Mouse (Mus musculus): ENCODE data around the gene Ptpra.

Ptpra gene

DNA sequence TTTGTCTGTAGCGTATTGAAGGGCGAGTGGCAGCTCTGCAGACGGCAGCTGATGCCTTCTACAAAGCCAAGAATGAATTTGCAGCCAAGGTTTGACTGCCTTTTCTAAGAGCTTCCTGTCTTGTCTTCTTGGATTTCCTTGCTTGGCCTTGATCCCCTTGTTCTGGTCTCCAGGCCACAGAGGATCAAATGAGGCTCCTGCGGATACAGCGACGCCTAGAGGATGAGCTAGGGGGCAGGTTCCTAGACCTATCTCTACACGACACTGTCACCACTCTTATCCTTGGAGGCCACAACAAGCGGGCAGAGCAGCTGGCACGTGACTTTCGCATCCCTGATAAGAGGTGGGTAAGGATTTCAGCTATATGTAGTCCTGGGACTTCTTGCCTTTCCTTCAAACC is 7.9 kb upstream of the Ptpra start:
- no peak for DNase-seq (ENCODE audit: low spot score)

DNA sequence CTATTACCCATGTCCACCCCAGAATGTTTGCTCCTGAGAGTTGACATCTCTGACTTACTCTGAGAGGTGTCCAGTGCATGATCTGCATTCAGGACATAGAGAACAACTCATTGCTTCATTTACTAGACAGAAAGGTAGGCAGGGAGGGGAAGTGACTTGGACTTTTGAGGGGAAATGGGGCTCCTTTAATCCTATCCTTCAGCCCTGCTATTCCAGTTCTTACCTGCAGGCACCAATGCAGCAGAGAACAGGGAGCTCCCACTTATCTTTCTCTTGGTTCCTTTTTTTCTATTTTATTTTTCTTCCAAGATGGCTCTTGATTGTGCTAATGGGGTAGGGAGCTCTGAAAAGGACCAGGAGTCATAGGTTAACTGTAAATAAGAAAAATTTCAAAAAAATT is 1.6 kb upstream of the Ptpra start:
- no peak for DNase-seq (ENCODE audit: low spot score)

DNA sequence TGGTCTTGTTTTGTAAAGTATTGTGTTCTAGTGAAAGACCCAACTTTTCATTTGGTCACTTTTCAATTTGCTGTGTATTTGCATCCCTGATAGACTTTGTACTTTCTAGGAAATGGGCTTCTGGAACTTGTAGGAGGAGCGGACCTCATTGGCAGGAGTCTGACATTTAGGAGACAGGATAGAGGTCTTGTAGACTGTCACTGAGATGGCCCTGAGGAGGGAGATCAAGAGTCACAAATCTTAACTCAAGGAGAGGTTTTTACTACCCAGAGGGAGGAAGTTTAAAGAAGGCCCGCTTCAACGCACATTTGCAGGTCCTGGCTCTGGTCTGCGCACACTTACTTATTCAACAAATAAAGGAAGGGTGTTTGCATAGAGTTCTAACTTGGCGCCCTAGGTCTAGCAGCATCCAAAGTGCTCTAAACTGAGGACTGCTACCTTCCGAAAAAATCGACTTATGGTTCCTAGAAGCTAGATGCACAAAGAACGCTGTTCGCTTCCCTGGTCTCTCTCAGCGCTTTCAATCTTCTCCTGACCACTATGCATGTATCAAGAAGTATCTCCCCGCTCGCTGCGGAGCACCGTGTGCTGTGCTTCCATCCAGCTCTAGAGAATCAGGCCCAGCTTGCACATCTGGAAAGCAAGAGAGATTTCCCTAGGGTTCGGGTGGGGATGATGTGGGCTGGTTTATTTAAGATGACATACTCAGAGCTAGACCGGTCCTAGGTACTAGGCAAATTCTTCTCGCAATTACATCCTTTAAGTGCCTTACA is 871 bp upstream of the Ptpra start:
- DNase-seq (ENCODE audit: low spot score), result no peak

DNA sequence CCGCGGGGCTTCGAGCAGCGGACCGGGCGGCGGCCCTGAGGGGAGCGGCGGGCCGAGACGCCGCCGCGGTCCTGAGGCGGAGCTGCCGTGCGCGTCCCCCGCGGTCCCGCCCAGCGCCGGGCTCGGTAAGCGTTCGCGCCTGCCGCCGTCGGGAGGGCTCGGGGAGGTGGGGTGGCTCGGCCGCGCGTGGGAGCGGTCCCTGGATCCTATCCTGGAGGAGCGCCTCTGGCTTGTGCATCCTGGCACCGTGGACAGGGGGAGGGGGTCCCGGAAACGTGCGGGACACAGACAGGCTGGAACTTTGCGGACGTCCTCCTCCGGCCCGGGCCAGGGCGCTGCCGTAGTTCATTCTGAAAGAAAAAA is 337 bp downstream of the Ptpra start:
- DNase-seq (ENCODE audit: low spot score), result no peak

DNA sequence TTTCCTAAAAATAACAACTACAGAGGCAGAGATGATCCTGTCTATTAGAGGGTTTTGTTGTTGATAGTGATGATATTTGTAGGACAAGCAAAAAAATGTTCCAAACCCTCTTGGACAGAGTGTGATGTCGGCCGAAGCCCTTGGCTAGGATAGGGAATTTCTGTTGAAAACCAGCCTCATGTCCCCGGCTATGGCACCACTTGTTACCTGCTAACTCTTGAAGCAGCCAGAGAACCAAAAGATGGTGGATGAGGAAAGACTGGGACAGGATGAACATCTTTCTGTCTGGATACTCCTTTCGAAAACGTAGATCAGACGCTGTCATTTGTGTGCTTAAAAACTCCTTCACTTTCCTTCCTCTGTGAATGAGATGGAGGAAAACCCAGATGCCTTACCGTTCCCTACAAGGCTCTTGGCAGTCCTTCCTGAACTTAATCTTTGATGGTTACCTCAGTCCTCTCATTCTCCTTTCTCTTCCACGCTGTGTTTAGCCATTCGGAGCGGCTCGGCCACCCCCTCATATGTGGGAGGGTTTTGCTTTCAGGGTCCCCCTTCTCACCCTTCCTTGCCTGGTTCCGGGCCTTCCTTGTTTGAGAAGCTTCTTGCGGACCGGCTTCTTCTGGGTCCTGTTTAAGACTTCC is 1.1 kb downstream of the Ptpra start:
- DNase-seq (ENCODE audit: low spot score), result no peak

DNA sequence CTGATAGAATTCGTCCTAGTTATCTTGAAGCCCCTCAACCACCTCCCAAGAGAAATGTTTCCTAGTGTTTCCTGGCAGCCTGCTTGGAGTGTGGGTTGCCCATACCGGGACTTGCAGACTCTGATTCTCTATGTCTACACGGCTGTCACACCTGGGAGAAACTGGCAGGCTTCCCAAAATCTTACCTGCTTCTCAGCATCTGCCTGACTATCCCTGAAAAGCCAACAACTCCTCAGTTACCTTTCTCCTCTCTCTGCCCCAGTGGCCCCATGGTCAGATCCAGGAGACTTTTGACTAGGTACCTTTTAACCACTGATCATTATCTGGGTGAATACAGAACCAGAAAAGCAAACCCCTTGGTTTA is 1.6 kb downstream of the Ptpra start:
- DNase-seq (ENCODE audit: low spot score), result no peak

DNA sequence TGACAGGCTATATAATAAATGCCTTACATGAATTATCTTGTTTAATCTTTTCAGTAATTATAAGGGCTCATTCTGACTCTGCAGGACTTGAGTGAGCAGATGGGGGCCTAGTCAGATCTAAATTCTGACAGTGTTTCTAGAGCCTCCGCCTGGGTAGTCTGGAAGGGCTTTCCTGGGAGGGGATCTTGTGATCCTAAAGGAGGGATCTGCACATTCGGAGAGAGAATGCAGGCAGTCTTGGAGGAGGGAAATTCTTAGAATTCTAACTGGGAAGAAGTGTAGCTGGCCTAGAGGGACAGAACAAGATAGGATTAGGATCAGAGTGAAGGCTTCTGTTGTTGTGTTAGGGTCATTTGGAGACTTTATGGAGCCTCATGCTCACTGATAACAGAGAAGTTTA is 2.2 kb downstream of the Ptpra start:
- no peak for DNase-seq (ENCODE audit: low spot score)

DNA sequence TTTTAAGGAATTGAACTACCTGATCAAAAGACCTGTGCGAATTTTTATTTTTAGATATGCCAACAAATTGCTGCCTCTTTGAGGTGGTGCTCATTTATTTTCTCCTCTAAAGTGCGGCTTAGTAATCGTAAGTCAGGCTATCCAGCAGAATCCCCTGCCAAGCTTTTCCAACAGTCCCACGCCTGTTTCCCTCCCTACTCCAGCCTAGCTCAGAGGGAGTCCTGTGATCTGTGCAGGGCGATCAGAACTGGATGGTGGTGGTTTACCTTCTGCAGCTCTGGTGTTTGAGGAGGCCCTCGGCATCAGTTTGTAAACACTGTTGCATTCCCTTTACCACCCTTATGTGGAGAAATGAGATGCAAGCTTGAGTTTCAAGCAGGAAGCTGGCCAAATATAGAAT is 3.3 kb downstream of the Ptpra start:
- no peak for DNase-seq (ENCODE audit: low spot score)

DNA sequence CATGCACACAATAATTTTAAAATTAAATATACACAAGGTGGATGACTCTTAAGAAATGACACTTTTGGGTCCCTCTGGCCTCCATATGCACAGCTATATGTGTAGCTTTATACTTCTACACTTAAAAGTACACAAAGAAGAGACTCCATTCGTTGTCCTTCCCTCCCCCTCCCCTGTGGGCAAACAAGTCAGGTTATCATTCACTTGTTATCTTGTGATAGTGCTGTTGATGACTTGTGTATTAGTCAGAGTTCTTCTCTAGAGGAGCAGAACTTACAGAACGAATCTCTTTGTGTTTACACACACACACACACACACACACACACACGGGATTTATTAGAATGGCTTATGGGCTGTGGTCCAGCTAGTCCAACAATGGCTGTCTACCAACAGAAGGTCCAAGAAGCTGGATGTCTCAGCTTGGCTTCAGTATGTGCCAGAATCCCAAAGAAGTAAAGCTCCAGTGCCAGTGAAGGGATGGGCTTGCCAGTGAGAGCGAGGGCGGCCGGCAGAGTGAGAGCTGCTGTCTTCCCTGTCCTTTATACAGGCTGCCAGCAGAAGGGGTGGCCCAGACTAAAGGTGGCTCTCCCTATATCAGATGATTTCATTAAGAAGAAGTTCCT is 4.8 kb downstream of the Ptpra start:
- no peak for DNase-seq (ENCODE audit: low spot score)

DNA sequence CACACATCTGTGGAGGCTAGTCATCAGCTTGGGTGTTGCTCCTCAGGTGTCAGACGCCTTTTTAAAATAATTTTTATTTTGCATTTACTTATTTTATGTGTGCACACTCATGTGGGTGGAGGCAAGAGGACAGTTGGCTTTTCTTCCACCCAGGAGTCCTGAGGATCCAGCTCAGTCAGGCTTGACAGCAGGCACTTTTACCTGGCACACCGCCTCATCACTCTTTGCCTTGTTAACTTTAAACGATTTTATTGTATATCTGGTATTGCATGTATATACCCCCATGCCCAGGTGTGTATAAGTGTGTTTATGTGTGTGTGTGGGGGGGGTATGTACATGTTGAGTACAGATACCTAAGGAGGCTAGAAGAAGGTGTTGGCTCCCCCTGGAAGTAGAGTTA is 7.8 kb downstream of the Ptpra start:
- DNase-seq (ENCODE audit: low spot score), result no peak

DNA sequence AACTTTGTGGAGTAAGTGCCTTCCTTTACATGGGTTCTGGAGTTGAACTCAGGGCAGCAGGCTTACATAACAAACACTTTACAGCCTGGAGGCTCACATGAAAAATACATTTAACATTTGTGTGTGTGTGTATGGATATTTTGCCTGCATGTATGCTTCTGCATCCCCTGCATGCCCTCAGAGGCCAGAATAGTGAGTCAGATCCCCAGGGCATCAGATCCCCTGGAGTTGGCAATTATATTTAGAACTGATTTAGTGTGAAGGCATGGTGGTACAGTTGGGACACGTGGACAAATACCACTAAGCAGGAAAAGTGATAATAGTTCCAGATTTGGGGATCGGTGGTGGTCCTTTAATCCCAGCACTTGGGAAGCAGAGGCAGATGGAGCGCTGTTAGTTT is 9.5 kb downstream of the Ptpra start:
- no peak for DNase-seq (ENCODE audit: low spot score)

DNA sequence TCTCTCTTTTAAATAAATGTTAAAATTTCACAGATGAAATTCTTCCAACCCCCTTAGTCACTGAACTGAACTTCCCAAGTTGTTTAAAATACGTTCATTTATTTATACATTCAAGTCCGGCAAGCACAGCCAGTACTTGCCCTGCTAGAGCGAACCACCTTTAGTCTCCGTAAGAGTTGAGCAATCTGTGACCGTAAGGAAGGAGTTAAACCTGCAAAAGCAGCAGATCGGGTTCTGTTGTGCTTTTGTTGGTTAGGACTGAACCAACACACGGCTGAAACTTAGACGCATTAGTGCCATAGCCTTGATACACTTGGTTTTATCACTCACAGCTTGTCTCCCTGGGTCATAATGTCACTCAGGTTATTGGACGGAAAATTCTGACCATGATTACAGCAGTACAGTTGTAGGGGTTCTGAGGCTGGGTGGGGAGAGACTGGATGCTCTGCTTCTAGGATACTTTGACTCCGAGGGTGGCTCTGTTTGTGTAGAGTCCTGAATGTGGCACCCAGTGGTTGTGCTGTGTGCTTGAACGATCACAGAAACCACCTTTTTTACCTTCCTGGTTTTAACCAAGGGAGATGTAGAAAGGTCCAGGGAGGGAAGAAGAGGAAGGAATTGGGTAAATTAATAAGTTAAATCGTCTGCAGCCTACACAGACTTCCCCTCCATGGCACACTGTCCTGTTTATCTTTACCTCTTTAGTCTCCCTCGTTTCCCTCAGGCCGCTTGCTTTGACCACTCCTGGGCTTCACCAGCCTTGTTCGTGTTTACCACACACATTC is 11.4 kb downstream of the Ptpra start:
- no peak for DNase-seq (ENCODE audit: low spot score)

DNA sequence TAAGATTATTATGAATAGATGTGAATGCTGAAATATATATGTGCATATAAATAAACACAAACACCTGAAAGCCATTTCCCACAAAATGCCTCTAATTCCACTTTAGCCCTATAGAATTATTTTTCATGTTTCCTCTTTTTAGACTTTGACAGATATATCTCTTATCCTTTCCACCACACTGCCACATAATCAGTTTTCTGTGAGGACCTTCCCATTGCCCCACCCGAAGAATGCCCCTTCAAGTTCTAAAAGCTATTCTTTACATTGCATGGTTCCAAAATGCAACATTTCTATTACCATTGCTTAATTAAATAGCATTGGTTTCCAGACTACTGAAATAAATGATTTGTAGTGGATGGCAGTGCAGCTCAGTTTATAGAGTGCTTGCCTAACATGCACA is 16.4 kb downstream of the Ptpra start:
- no peak for DNase-seq (ENCODE audit: low spot score)

DNA sequence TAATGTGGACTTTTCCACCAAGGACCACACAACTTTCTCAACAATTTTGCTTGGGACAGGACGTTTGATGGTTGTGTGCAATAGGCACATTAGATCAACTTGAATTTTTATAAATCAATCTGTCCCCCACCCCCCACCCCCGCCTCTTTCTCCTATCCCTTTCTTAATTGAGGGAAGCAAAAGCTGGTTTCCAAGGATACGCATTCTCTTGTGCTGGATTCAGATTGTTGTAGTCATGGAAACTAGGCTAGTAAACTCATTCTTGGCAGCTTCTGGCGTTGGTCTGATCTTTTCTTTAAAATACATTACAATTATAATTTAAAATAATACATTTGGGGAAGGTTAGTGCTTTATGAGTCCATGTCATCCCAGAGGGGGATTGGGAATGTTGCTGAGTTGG is 19.3 kb downstream of the Ptpra start:
- DNase-seq (ENCODE audit: low spot score), result no peak

DNA sequence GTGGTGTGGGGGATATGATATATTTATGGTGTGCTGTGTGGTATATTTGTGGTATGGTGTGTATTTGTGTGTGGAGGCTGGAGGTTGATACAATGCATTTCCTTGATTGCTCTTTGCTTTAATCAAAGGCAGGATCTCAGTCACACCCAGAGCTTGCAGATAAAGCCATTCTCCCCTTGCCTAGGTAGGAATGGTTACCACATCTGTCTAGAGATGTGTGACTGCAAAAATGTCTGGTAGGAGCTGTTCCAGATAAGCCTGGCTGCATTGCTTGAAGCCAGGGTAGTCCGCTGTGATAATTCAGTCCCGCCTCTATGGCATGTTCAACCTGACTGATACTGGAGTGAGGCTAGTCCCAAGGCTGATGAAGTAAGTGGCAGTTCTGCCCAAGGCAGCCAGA is 19.9 kb downstream of the Ptpra start:
- no peak for DNase-seq (ENCODE audit: low spot score)

DNA sequence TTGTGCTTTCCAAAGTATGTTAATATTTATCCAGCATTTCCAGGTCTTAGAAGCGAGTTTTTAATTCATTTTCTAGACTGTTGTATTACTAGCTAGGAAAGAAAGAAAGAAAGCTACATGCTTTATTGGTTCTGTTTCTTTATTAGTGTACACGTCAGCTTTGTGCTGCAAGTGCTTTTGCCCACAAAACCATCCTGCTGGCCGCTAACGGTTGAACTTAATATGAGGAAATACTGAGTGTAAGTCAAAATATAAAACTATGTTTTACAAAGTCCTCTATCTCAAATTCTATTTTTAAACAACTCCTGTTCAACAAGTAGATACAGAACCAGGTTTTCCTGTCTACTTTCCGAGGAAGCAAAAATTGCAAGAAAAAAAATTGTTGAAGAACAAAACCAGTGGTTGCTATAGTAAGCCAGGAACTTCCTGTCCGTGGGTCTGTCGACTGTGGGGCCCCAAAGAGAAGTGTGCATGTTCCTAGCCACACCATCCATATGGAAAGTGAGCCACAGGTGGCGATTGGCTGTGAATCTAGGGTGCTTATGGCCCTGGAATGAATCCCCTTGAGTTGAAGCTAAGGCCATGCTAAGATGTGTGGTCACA is 22.9 kb downstream of the Ptpra start:
- no peak for DNase-seq (ENCODE audit: low spot score)

DNA sequence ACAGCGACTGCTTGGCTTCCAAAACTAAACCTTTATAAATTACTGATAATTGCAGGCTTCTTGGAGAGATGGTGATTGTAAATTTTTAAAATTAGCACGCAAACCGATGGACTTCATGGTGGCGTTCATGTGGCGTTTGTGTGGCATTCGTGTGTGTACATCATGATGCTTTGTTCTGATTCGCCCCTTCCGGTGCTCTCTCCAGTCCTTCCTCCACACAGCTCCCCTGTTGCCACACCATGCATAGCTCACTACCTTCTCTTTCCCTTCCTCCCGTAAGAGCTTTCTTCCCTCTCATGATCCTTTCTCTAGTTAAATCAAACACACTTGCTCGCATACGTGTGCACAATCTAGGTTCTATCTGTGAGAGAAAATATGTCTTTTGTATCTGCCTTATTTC is 25.7 kb downstream of the Ptpra start:
- no peak for DNase-seq (ENCODE audit: low spot score)

DNA sequence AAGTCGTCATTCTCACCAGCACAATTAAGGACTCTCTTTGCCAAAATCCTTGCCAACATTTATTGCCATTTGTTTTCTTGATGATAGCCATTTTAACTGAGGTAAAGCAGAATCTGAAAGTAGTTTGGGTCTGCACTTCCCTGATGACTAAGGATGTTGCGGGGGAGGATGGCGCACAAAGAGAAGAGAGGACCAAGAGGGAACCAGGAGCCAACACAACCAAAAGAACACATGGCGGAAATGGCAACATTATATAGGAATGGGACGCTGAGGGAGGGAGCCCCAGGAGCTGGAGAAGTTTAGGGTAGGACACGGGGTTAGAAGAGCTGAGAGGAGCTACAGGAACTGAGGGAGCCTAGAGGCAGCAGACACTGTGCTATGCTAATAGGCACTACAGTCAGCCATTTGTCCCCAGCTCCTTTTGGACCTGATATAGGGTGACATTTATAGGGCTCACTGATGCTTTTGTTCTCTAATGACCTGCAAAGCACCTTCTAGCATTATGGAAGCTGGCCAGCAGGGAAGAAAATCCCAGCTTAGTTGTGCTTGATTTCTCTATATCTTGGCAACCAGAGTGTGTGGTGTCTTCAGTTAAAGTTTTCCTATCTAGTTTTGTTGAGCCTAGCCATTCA is 26.7 kb downstream of the Ptpra start:
- DNase-seq (ENCODE audit: low spot score), result no peak

DNA sequence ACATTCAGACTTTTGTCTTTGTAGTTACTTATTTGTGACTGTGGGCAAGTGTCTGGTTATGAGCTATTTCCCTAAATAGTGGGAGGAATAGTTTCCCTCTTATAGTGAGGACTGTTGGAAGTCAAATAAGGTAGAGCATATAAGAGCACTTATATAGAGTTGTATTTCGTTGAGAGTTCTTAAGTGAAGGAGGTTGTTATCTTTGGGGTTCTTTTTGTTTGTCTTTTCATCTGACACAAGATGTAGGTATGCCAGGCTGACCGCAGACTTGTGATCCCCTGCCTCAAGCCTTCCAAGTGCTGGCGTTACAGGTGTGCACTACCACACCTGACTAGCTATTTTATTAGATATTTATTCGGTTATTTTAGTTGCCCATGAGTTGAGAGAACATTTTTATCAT is 32.1 kb downstream of the Ptpra start:
- no peak for DNase-seq (ENCODE audit: low spot score)

DNA sequence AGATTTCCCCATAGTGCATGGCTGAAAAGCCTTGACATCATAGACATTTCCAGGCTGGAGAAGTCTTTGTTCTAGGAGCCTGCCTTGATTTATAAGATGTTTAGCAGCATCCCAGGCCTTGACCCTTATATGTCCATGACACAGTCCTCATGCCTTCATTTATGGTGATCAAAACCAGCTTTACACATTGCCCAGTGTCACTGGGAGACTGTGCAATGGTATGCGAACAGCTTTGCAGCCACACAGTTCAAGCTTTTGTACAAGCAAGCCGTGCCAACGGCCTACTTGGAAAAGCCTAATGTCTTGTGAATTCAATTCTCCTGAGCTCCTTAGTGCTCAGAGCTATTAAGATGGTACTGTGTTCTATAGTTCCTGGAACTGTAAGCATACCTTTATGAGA is 32.6 kb downstream of the Ptpra start:
- DNase-seq (ENCODE audit: low spot score), result no peak

DNA sequence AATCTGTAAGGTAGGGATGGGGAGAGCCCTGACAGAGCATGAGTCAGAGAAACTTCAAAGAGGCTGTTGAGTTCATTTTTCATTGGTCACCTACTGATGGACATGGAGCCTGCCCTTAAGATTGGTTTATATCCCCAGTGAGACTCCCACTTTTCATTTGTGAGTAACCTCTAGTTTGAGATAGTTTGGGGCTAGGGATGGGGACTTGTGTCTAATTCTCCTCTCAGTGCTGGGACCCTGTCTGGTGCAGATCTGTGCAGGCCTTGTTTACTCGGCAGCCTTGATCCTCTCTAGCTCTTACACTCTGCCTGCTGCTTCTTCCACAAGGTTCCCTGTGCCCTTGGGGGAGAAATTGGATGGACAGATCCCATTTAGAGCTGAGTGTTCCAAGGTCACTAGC is 34.1 kb downstream of the Ptpra start:
- no peak for DNase-seq (ENCODE audit: low spot score)

DNA sequence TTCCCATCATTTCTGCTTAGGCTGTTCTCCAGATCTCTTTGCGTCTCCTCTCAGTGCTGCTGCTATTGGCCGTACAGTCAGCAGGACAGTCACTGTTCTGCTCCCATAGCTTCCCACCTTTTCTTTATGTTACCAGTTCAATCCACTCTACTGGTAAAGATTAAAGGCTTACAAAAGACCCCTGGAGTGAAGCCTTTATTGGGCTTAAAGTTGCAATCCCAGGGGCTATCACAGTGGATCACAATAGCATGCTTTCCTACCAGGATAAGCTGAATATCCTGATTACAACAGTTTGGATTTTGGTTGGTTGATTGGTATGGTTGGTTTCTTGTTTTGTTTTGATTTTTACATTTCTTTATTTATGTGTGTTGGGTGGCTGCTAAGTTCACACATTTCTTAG is 37.9 kb downstream of the Ptpra start:
- DNase-seq (ENCODE audit: low spot score), result no peak

Measured in yolk sac, embryonic 10.5 days (tissue).